Mouse (Mus musculus): ENCODE data around the gene Rhox4c. TPM values are rescaled to one million over a fixed set of nuclear protein-coding genes. Genes with fewer than 3 reads are reported as not detected.
"Not testable (repeated sequence)": the region's sequence is repeated elsewhere in the genome, so short reads cannot be mapped to it uniquely, and the experiment has no call there.

Rhox4c gene
- not detected in 2 replicates for polyA plus RNA-seq (2014; fragmentation: Nextera tagmentation; extraction: Ambion mirVana)

GRCm38 (mm10) chrX:37480037-37480436, at the start of gene Rhox4c:
Rhox4c (plus strand) TSS chrX:37480337.
- H3K9me3 ChIP-seq (ENCODE audit: low read depth, low read length); H3K9ac ChIP-seq; H3K4me3 ChIP-seq (ENCODE audit: low read depth, low read length); H3K27me3 ChIP-seq (ENCODE audit: insufficient read depth, low read length); DNase-seq; H3K36me3 ChIP-seq (ENCODE audit: insufficient read depth); H3K4me1 ChIP-seq (ENCODE audit: insufficient read depth); ATAC-seq (ENCODE audit: insufficient read depth); H3K27ac ChIP-seq (ENCODE audit: low read depth); H3K4me2 ChIP-seq: not testable (repeated sequence)
- WGBS = 89% methylated on average over 14 of the region's 14 CpGs

GRCm38 (mm10) chrX:37432194-37432593, 47.9 kb upstream of the Rhox4c start, which contains the start of gene Rhox4b:
Rhox4b (plus strand) TSS chrX:37432494.
- ATAC-seq (ENCODE audit: insufficient read depth); H3K4me1 ChIP-seq (ENCODE audit: insufficient read depth): not testable (repeated sequence)
- WGBS = 75% methylated on average over 14 of the region's 15 CpGs

GRCm38 (mm10) chrX:37453380-37453779, 26.8 kb upstream of the Rhox4c start, which contains the start of gene Rhox2c:
Rhox2c (plus strand) TSS chrX:37453680.
- not testable (repeated sequence) for H3K36me3 ChIP-seq (ENCODE audit: insufficient read depth); H3K4me1 ChIP-seq (ENCODE audit: insufficient read depth); H3K4me2 ChIP-seq; H3K27me3 ChIP-seq (ENCODE audit: insufficient read depth, low read length); H3K27ac ChIP-seq (ENCODE audit: low read depth); H3K9me3 ChIP-seq (ENCODE audit: low read depth, low read length); ATAC-seq (ENCODE audit: insufficient read depth); H3K9ac ChIP-seq; DNase-seq; H3K4me3 ChIP-seq (ENCODE audit: low read depth, low read length)
- 96% methylated on average over 7 of the region's 10 CpGs for WGBS

More at GRCm38 (mm10) chrX:37432194-37432593, 47.9 kb upstream of the Rhox4c start, which contains the start of gene Rhox4b:
- H3K9me3 ChIP-seq (ENCODE audit: low read depth, low read length); H3K4me2 ChIP-seq; H3K9ac ChIP-seq; H3K4me3 ChIP-seq (ENCODE audit: low read depth, low read length); H3K27ac ChIP-seq (ENCODE audit: low read depth); H3K36me3 ChIP-seq (ENCODE audit: insufficient read depth); DNase-seq; H3K27me3 ChIP-seq (ENCODE audit: insufficient read depth, low read length): not testable (repeated sequence)

GRCm38 (mm10) chrX:37458285-37458684, 21.9 kb upstream of the Rhox4c start, which contains the start of gene Rhox3c:
Rhox3c (plus strand) TSS chrX:37458585.
- ATAC-seq (ENCODE audit: insufficient read depth); H3K4me2 ChIP-seq; H3K4me1 ChIP-seq (ENCODE audit: insufficient read depth); H3K27me3 ChIP-seq (ENCODE audit: insufficient read depth, low read length); DNase-seq; H3K4me3 ChIP-seq (ENCODE audit: low read depth, low read length); H3K9me3 ChIP-seq (ENCODE audit: low read depth, low read length); H3K9ac ChIP-seq; H3K36me3 ChIP-seq (ENCODE audit: insufficient read depth); H3K27ac ChIP-seq (ENCODE audit: low read depth): not testable (repeated sequence)
- WGBS = 93% methylated on average over 3 of the region's 4 CpGs

- 95% methylated on average over 15 of the region's 18 CpGs for WGBS
- not testable (repeated sequence) for DNase-seq; H3K9me3 ChIP-seq (ENCODE audit: low read depth, low read length); ATAC-seq (ENCODE audit: insufficient read depth); H3K4me2 ChIP-seq; H3K27me3 ChIP-seq (ENCODE audit: insufficient read depth, low read length); H3K9ac ChIP-seq; H3K4me1 ChIP-seq (ENCODE audit: insufficient read depth); H3K27ac ChIP-seq (ENCODE audit: low read depth); H3K4me3 ChIP-seq (ENCODE audit: low read depth, low read length); H3K36me3 ChIP-seq (ENCODE audit: insufficient read depth)
Observed at GRCm38 (mm10) chrX:37514059-37514458, 33.9 kb downstream of the Rhox4c start, which contains the start of gene Rhox4d. Rhox4d (plus strand) TSS chrX:37514359.

GRCm38 (mm10) chrX:37530152-37530551, 50.0 kb downstream of the Rhox4c start, which contains the start of gene Rhox2e:
Rhox2e (plus strand) TSS chrX:37530452.
- H3K9me3 ChIP-seq (ENCODE audit: low read depth, low read length); H3K36me3 ChIP-seq (ENCODE audit: insufficient read depth): not testable (repeated sequence)

More at GRCm38 (mm10) chrX:37530152-37530551, 50.0 kb downstream of the Rhox4c start, which contains the start of gene Rhox2e:
- H3K27me3 ChIP-seq (ENCODE audit: insufficient read depth, low read length); H3K4me2 ChIP-seq; H3K9ac ChIP-seq; H3K27ac ChIP-seq (ENCODE audit: low read depth); DNase-seq; H3K4me1 ChIP-seq (ENCODE audit: insufficient read depth); H3K4me3 ChIP-seq (ENCODE audit: low read depth, low read length); ATAC-seq (ENCODE audit: insufficient read depth): not testable (repeated sequence)
- WGBS = 92% methylated on average over 2 of the region's 8 CpGs

Other genes starting within 250 kb of the Rhox4c start
- not detected in 2 replicates for gene Rhox2a, start 235.4 kb upstream of the Rhox4c start, polyA plus RNA-seq (2014; fragmentation: Nextera tagmentation; extraction: Ambion mirVana)
- gene Rhox3a, start 230.4 kb upstream of the Rhox4c start, polyA plus RNA-seq (2014; fragmentation: Nextera tagmentation; extraction: Ambion mirVana) = not detected in 2 replicates
- gene Rhox4a, start 215.0 kb upstream of the Rhox4c start, polyA plus RNA-seq (2014; fragmentation: Nextera tagmentation; extraction: Ambion mirVana) = not detected in 2 replicates
- gene Rhox3a2, start 100.3 kb upstream of the Rhox4c start, polyA plus RNA-seq (2014; fragmentation: Nextera tagmentation; extraction: Ambion mirVana) = not detected in 2 replicates
- not detected in 2 replicates for gene Rhox4a2, start 89.5 kb upstream of the Rhox4c start, polyA plus RNA-seq (2014; fragmentation: Nextera tagmentation; extraction: Ambion mirVana)
- gene Rhox2b, start 68.3 kb upstream of the Rhox4c start, polyA plus RNA-seq (2014; fragmentation: Nextera tagmentation; extraction: Ambion mirVana) = not detected in 2 replicates
- gene Rhox4b, start 47.8 kb upstream of the Rhox4c start, polyA plus RNA-seq (2014; fragmentation: Nextera tagmentation; extraction: Ambion mirVana) = not detected in 2 replicates
- gene Rhox2c, start 26.7 kb upstream of the Rhox4c start, polyA plus RNA-seq (2014; fragmentation: Nextera tagmentation; extraction: Ambion mirVana) = not detected in 2 replicates
- not detected in 2 replicates for gene Rhox3c, start 21.8 kb upstream of the Rhox4c start, polyA plus RNA-seq (2014; fragmentation: Nextera tagmentation; extraction: Ambion mirVana)
- gene Rhox2d, start 13.1 kb downstream of the Rhox4c start, polyA plus RNA-seq (2014; fragmentation: Nextera tagmentation; extraction: Ambion mirVana) = not detected in 2 replicates
- gene Rhox4d, start 34.0 kb downstream of the Rhox4c start, polyA plus RNA-seq (2014; fragmentation: Nextera tagmentation; extraction: Ambion mirVana) = not detected in 2 replicates
- not detected in 2 replicates for gene Rhox2e, start 50.1 kb downstream of the Rhox4c start, polyA plus RNA-seq (2014; fragmentation: Nextera tagmentation; extraction: Ambion mirVana)
- not detected in 2 replicates for gene Rhox3e, start 61.7 kb downstream of the Rhox4c start, polyA plus RNA-seq (2014; fragmentation: Nextera tagmentation; extraction: Ambion mirVana)
- not detected in 2 replicates for gene Rhox4e, start 77.1 kb downstream of the Rhox4c start, polyA plus RNA-seq (2014; fragmentation: Nextera tagmentation; extraction: Ambion mirVana)
- gene Rhox2f, start 91.1 kb downstream of the Rhox4c start, polyA plus RNA-seq (2014; fragmentation: Nextera tagmentation; extraction: Ambion mirVana) = not detected in 2 replicates
- gene Rhox3f, start 100.7 kb downstream of the Rhox4c start, polyA plus RNA-seq (2014; fragmentation: Nextera tagmentation; extraction: Ambion mirVana) = not detected in 2 replicates
- gene Rhox4f, start 127.4 kb downstream of the Rhox4c start, polyA plus RNA-seq (2014; fragmentation: Nextera tagmentation; extraction: Ambion mirVana) = not detected in 2 replicates
- gene Rhox3g, start 148.3 kb downstream of the Rhox4c start, polyA plus RNA-seq (2014; fragmentation: Nextera tagmentation; extraction: Ambion mirVana) = not detected in 2 replicates
- gene Rhox2g, start 163.1 kb downstream of the Rhox4c start, polyA plus RNA-seq (2014; fragmentation: Nextera tagmentation; extraction: Ambion mirVana) = not detected in 2 replicates
- not detected in 2 replicates for gene Rhox4g, start 171.0 kb downstream of the Rhox4c start, polyA plus RNA-seq (2014; fragmentation: Nextera tagmentation; extraction: Ambion mirVana)
- not detected in 2 replicates for gene Rhox3h, start 188.4 kb downstream of the Rhox4c start, polyA plus RNA-seq (2014; fragmentation: Nextera tagmentation; extraction: Ambion mirVana)
- not detected in 2 replicates for gene Rhox2h, start 192.9 kb downstream of the Rhox4c start, polyA plus RNA-seq (2014; fragmentation: Nextera tagmentation; extraction: Ambion mirVana)